Mouse (Mus musculus) erythroblast, adult 5-6 weeks (primary cell): ENCODE results near the gene Clcn7. TPM values are rescaled to one million over a fixed set of nuclear protein-coding genes. Genes with fewer than 3 reads are reported as not detected.

ENCODE experiments used
- ATAC-seq: replicated peaks from 2 replicates; pipeline ENCODE4 v1.8.0; 2016; ENCODE audit warnings: moderate number of reproducible peaks, mild to moderate bottlenecking, moderate TSS enrichment, inconsistent platforms; ENCODE audit not compliant: poor library complexity, low FRiP score, severe bottlenecking
- total RNA-seq, 2 experiments: library from RNA; stranded (forward) in 1 of 2; stranded (reverse) in 1 of 2; fragments of 150-400 nt in 1 of 2; fragments of 200-764, 138-1000 nt in 1 of 2; gene quantifications; 2 replicates each; pipeline versions ENCODE4 v1.2.3 to v1.2.4; 2015 to 2017; ENCODE audit warnings: low replicate concordance in 2 of 2

The Clcn7 gene
- total RNA-seq, 2 experiments from 2014 or later = 3.7 to 6.0 TPM

- no peak for ATAC-seq
These were observed 69.2 kb downstream of the Clcn7 start for GRCm38 (mm10) chr17:25202401-25202800.

GRCm38 (mm10) chr17:25210006-25210405 lies 76.8 kb downstream of the Clcn7 start:
- no peak for ATAC-seq

DNA sequence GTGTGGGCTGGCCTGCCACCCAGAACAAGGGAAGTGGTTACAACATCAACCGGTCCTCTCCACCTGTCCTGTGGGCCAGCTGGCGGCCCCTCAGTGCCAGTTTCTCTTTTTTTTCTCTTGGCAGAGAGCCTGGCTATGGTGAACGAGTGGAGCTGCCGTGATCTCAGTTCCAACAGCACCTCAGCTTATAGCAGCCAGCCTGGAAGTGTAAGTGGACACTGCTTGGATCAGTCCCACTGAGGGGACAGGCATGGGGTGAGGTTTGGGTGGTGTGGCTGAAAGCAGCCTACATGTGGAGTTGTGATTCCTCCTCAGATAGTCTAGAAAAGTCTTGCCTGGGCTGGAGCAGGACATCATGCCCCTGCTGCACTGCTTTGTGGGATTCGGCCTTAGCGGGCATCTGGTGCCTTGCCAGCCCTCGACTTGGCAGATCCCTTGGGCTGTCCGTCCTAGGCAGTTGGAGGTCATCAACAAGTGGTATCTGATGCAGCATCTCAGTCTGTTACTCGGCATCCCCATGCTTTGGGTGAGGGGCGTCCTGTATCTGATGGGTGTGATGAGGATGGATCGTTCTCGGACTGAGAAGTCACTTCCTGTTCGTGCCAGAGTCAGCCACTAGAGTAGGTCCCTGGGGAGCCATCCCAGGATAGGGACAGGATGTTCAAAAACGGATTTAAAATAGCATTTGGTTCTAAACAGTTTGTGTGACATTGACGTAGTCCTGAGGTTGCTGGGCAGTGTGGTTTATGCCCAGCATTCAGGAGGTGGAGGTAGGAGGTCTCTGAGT lies 77.7 kb downstream of the Clcn7 start:
- ATAC-seq = no peak

DNA sequence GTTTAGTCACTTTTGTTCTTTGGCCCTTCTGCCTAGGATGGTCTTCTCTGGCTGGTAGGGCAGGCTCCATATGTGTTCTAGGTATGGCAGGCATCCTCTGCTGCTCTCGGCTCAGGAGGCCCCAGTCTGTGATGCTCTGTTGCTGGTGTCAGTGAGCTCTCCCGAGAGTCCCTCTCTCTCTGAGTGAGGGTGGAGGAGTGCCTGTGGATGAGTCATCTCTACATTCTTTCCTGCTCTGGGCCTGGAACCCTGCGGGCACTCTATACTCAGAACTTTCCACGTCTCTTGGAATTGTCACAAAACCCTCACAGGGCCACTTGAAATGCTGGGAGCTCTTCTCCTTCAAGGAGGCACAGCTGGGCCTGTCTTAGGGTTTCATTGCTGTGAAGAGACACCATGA lies 78.5 kb downstream of the Clcn7 start:
- ATAC-seq = no peak

Other genes with a start within 250 kb of the Clcn7 start
- 25.4 and 31.6 TPM in 2 replicates for gene Nubp2, start 247.0 kb upstream of the Clcn7 start, total RNA-seq (2015; ENCODE audit: low replicate concordance)
- 10.6 and 11.4 TPM in 2 replicates for gene Nubp2, start 247.0 kb upstream of the Clcn7 start, total RNA-seq (2017; ENCODE audit: low replicate concordance)
- 20.4 and 49.3 TPM in 2 replicates for gene Spsb3, start 246.7 kb upstream of the Clcn7 start, total RNA-seq (2015; ENCODE audit: low replicate concordance)
- 28.2 and 35.1 TPM in 2 replicates for gene Spsb3, start 246.7 kb upstream of the Clcn7 start, total RNA-seq (2017; ENCODE audit: low replicate concordance)
- 7.1 and 8.6 TPM in 2 replicates for gene Eme2, start 238.3 kb upstream of the Clcn7 start, total RNA-seq (2015; ENCODE audit: low replicate concordance)
- 10.9 and 12.4 TPM in 2 replicates for gene Eme2, start 238.3 kb upstream of the Clcn7 start, total RNA-seq (2017; ENCODE audit: low replicate concordance)
- 4.8 and 7.1 TPM in 2 replicates for gene Mrps34, start 238.3 kb upstream of the Clcn7 start, total RNA-seq (2015; ENCODE audit: low replicate concordance)
- gene Mrps34, start 238.3 kb upstream of the Clcn7 start, total RNA-seq (2017; ENCODE audit: low replicate concordance) = 2.0 and 5.0 TPM in 2 replicates
- gene Nme3, start 236.9 kb upstream of the Clcn7 start, total RNA-seq (2015; ENCODE audit: low replicate concordance) = 15.0 and 18.3 TPM in 2 replicates
- gene Nme3, start 236.9 kb upstream of the Clcn7 start, total RNA-seq (2017; ENCODE audit: low replicate concordance) = 29.1 and 32.2 TPM in 2 replicates
- 42.7 and 48.3 TPM in 2 replicates for gene Mapk8ip3, start 196.4 kb upstream of the Clcn7 start, total RNA-seq (2015; ENCODE audit: low replicate concordance)
- 109 and 222 TPM in 2 replicates for gene Mapk8ip3, start 196.4 kb upstream of the Clcn7 start, total RNA-seq (2017; ENCODE audit: low replicate concordance)
- gene Jpt2, start 172.7 kb upstream of the Clcn7 start, total RNA-seq (2015; ENCODE audit: low replicate concordance) = 20.8 and 28.6 TPM in 2 replicates
- gene Jpt2, start 172.7 kb upstream of the Clcn7 start, total RNA-seq (2017; ENCODE audit: low replicate concordance) = 22.9 and 40.1 TPM in 2 replicates
- gene Cramp1l, start 117.6 kb upstream of the Clcn7 start, total RNA-seq (2015; ENCODE audit: low replicate concordance) = 16.7 and 18.0 TPM in 2 replicates
- 16.2 and 19.0 TPM in 2 replicates for gene Cramp1l, start 117.6 kb upstream of the Clcn7 start, total RNA-seq (2017; ENCODE audit: low replicate concordance)
- 61.9 and 62.3 TPM in 2 replicates for gene Ift140, start 117.3 kb upstream of the Clcn7 start, total RNA-seq (2015; ENCODE audit: low replicate concordance)
- 158 and 187 TPM in 2 replicates for gene Ift140, start 117.3 kb upstream of the Clcn7 start, total RNA-seq (2017; ENCODE audit: low replicate concordance)
- not detected in 2 replicates for gene Tmem204, start 49.8 kb upstream of the Clcn7 start, total RNA-seq (2015; ENCODE audit: low replicate concordance)
- not detected in 2 replicates for gene Tmem204, start 49.8 kb upstream of the Clcn7 start, total RNA-seq (2017; ENCODE audit: low replicate concordance)
- 3.5 and 5.9 TPM in 2 replicates for gene Telo2, start 17.4 kb upstream of the Clcn7 start, total RNA-seq (2015; ENCODE audit: low replicate concordance)
- 6.3 and 11.6 TPM in 2 replicates for gene Telo2, start 17.4 kb upstream of the Clcn7 start, total RNA-seq (2017; ENCODE audit: low replicate concordance)
- gene Ptx4, start 12.6 kb upstream of the Clcn7 start, total RNA-seq (2015; ENCODE audit: low replicate concordance) = not detected in 2 replicates
- gene Ptx4, start 12.6 kb upstream of the Clcn7 start, total RNA-seq (2017; ENCODE audit: low replicate concordance) = not detected in 2 replicates
- not detected in 2 replicates for gene Ccdc154, start 29.1 kb downstream of the Clcn7 start, total RNA-seq (2015; ENCODE audit: low replicate concordance)
- 0.28 TPM in 1 of 2 replicates, not detected in the other for gene Ccdc154, start 29.1 kb downstream of the Clcn7 start, total RNA-seq (2017; ENCODE audit: low replicate concordance)
- not detected in 2 replicates for gene Gm38655, start 42.1 kb downstream of the Clcn7 start, total RNA-seq (2015; ENCODE audit: low replicate concordance)
- gene Gm38655, start 42.1 kb downstream of the Clcn7 start, total RNA-seq (2017; ENCODE audit: low replicate concordance) = not detected in 2 replicates
- 6.5 TPM in 2 replicates for gene BC003965, start 51.2 kb downstream of the Clcn7 start, total RNA-seq (2015; ENCODE audit: low replicate concordance)
- gene BC003965, start 51.2 kb downstream of the Clcn7 start, total RNA-seq (2017; ENCODE audit: low replicate concordance) = 2.2 and 2.9 TPM in 2 replicates
- gene Unkl, start 55.0 kb downstream of the Clcn7 start, total RNA-seq (2015; ENCODE audit: low replicate concordance) = 5.6 and 8.1 TPM in 2 replicates
- 8.2 and 16.3 TPM in 2 replicates for gene Unkl, start 55.0 kb downstream of the Clcn7 start, total RNA-seq (2017; ENCODE audit: low replicate concordance)
- 6.0 and 6.3 TPM in 2 replicates for gene Gnptg, start 106.7 kb downstream of the Clcn7 start, total RNA-seq (2015; ENCODE audit: low replicate concordance)
- 3.6 and 3.7 TPM in 2 replicates for gene Gnptg, start 106.7 kb downstream of the Clcn7 start, total RNA-seq (2017; ENCODE audit: low replicate concordance)
- gene Tsr3, start 106.8 kb downstream of the Clcn7 start, total RNA-seq (2015; ENCODE audit: low replicate concordance) = 3.1 and 3.6 TPM in 2 replicates
- gene Tsr3, start 106.8 kb downstream of the Clcn7 start, total RNA-seq (2017; ENCODE audit: low replicate concordance) = 5.2 and 8.6 TPM in 2 replicates
- gene Baiap3, start 123.0 kb downstream of the Clcn7 start, total RNA-seq (2015; ENCODE audit: low replicate concordance) = 1.5 TPM in 1 of 2 replicates, not detected in the other
- 0.42 TPM in 1 of 2 replicates, not detected in the other for gene Baiap3, start 123.0 kb downstream of the Clcn7 start, total RNA-seq (2017; ENCODE audit: low replicate concordance)
- 81.3 and 118 TPM in 2 replicates for gene Ube2i, start 141.2 kb downstream of the Clcn7 start, total RNA-seq (2015; ENCODE audit: low replicate concordance)
- 58.7 and 64.3 TPM in 2 replicates for gene Ube2i, start 141.2 kb downstream of the Clcn7 start, total RNA-seq (2017; ENCODE audit: low replicate concordance)
- gene Prss34, start 165.0 kb downstream of the Clcn7 start, total RNA-seq (2015; ENCODE audit: low replicate concordance) = 153 and 185 TPM in 2 replicates
- 68.4 and 78.9 TPM in 2 replicates for gene Prss34, start 165.0 kb downstream of the Clcn7 start, total RNA-seq (2017; ENCODE audit: low replicate concordance)
- gene Prss28, start 175.3 kb downstream of the Clcn7 start, total RNA-seq (2015; ENCODE audit: low replicate concordance) = not detected in 2 replicates
- gene Prss28, start 175.3 kb downstream of the Clcn7 start, total RNA-seq (2017; ENCODE audit: low replicate concordance) = not detected in 2 replicates
- gene Prss29, start 185.3 kb downstream of the Clcn7 start, total RNA-seq (2015; ENCODE audit: low replicate concordance) = not detected in 2 replicates
- gene Prss29, start 185.3 kb downstream of the Clcn7 start, total RNA-seq (2017; ENCODE audit: low replicate concordance) = not detected in 2 replicates
- not detected in 2 replicates for gene Tpsab1, start 212.2 kb downstream of the Clcn7 start, total RNA-seq (2015; ENCODE audit: low replicate concordance)
- gene Tpsab1, start 212.2 kb downstream of the Clcn7 start, total RNA-seq (2017; ENCODE audit: low replicate concordance) = not detected in 2 replicates
- not detected in 2 replicates for gene Tpsb2, start 232.9 kb downstream of the Clcn7 start, total RNA-seq (2015; ENCODE audit: low replicate concordance)
- not detected in 2 replicates for gene Tpsb2, start 232.9 kb downstream of the Clcn7 start, total RNA-seq (2017; ENCODE audit: low replicate concordance)
- gene Tpsg1, start 235.9 kb downstream of the Clcn7 start, total RNA-seq (2015; ENCODE audit: low replicate concordance) = not detected in 2 replicates
- gene Tpsg1, start 235.9 kb downstream of the Clcn7 start, total RNA-seq (2017; ENCODE audit: low replicate concordance) = not detected in 2 replicates